Mouse (Mus musculus): Measurements from ENCODE around the gene Selenon. TPM values are rescaled to one million over a fixed set of nuclear protein-coding genes. Genes with fewer than 3 reads are reported as not detected.

The Selenon gene
- polyA plus RNA-seq, 1 experiment from 2014 or later: 11.6 TPM

Small RNA genes lying within 50 kb of the gene (microRNA-seq; reads per million reads assigned to microRNA genes)
- not detected for gene Mir6403

Other genes with a start within 250 kb of the Selenon start
- 3.7 and 4.4 TPM in 2 replicates for gene Trim63, start 237.0 kb downstream of the Selenon start, polyA plus RNA-seq (2015; fragmentation: Nextera tagmentation; extraction: Ambion mirVana)
- 0.73 and 1.1 TPM in 2 replicates for gene Slc30a2, start 209.0 kb downstream of the Selenon start, polyA plus RNA-seq (2015; fragmentation: Nextera tagmentation; extraction: Ambion mirVana)
- gene Extl1, start 168.3 kb downstream of the Selenon start, polyA plus RNA-seq (2015; fragmentation: Nextera tagmentation; extraction: Ambion mirVana): 0.33 and 0.53 TPM in 2 replicates
- gene Pafah2, start 155.8 kb downstream of the Selenon start, polyA plus RNA-seq (2015; fragmentation: Nextera tagmentation; extraction: Ambion mirVana): 14.0 and 15.7 TPM in 2 replicates
- 1,708 and 1,728 TPM in 2 replicates for gene Stmn1, start 83.8 kb downstream of the Selenon start, polyA plus RNA-seq (2015; fragmentation: Nextera tagmentation; extraction: Ambion mirVana)
- 3.2 and 3.5 TPM in 2 replicates for gene Paqr7, start 55.5 kb downstream of the Selenon start, polyA plus RNA-seq (2015; fragmentation: Nextera tagmentation; extraction: Ambion mirVana)
- 16.7 and 17.8 TPM in 2 replicates for gene Aunip, start 41.2 kb downstream of the Selenon start, polyA plus RNA-seq (2015; fragmentation: Nextera tagmentation; extraction: Ambion mirVana)
- gene Mtfr1l, start 16.8 kb downstream of the Selenon start, polyA plus RNA-seq (2015; fragmentation: Nextera tagmentation; extraction: Ambion mirVana): 112 and 115 TPM in 2 replicates
- 4.3 and 5.1 TPM in 2 replicates for gene Man1c1, start 152.1 kb upstream of the Selenon start, polyA plus RNA-seq (2015; fragmentation: Nextera tagmentation; extraction: Ambion mirVana)
- 19.3 and 23.6 TPM in 2 replicates for gene Ldlrap1, start 215.9 kb upstream of the Selenon start, polyA plus RNA-seq (2015; fragmentation: Nextera tagmentation; extraction: Ambion mirVana)